Mouse (Mus musculus) small intestine, adult 2 months (tissue): Measurements from ENCODE around the gene Loxl3.

Experiments
- CTCF ChIP-seq: fragments of 200-500 bp; IDR thresholded peaks from 2 replicates; pipeline ENCODE4 v1.5.1; 2012; ENCODE audit warnings: low read depth, mild to moderate bottlenecking, control low read depth, inconsistent platforms, low read length, moderate library complexity, mixed read lengths; ENCODE audit not compliant: insufficient replicate concordance, insufficient read length; ENCODE audit errors: extremely low read depth
- POLR2A ChIP-seq: fragments of 200-500 bp; IDR thresholded peaks from 2 replicates; pipeline ENCODE4 v1.6.1; 2012; ENCODE audit warnings: low read depth, mild to moderate bottlenecking, control low read depth, inconsistent platforms, low read length, moderate library complexity

- TF ChIP-seq CTCF (no peak), POLR2A (no peak)
Observed at GRCm38 (mm10) chr6:83087926-83088260, 53.9 kb downstream of the Loxl3 start.
